Mouse (Mus musculus) bone marrow macrophage, adult 2 months (primary cell): ENCODE measurements around the gene Arhgef12. TPM values are rescaled to one million over a fixed set of nuclear protein-coding genes. Genes with fewer than 3 reads are reported as not detected.

ENCODE experiments used
- H3K27ac ChIP-seq: 2 replicates; pipeline ENCODE4 v1.5.1; 2012; ENCODE audit warnings: low read depth, low read length; ENCODE audit not compliant: insufficient read depth
- H3K4me1 ChIP-seq: 2 replicates; pipeline ENCODE4 v1.6.1; 2012; ENCODE audit warnings: low read length; ENCODE audit not compliant: control insufficient read depth, insufficient read depth
- H3K4me3 ChIP-seq: 2 replicates; pipeline ENCODE4 v1.5.1; 2012; ENCODE audit warnings: mild to moderate bottlenecking, low read length, moderate library complexity; ENCODE audit not compliant: insufficient read depth
- CTCF ChIP-seq: IDR thresholded peaks from 2 replicates; pipeline ENCODE4 v1.5.1; 2012; ENCODE audit warnings: low read depth, mild to moderate bottlenecking, low read length, moderate library complexity
- POLR2A ChIP-seq: IDR thresholded peaks from 2 replicates; pipeline ENCODE4 v1.6.1; 2012; ENCODE audit warnings: mild to moderate bottlenecking, low read depth, low read length, borderline replicate concordance
- polyA plus RNA-seq: library from polyadenylated mRNA; stranded (reverse); fragments of >200 nt; gene quantifications from 2 replicates; pipeline ENCODE4 v1.2.4, GENCODE M21; 2012; ENCODE audit not compliant: missing spikeins, insufficient read depth, insufficient read length

Arhgef12 gene
- polyA plus RNA-seq, 1 experiment = 8.6 TPM

DNA sequence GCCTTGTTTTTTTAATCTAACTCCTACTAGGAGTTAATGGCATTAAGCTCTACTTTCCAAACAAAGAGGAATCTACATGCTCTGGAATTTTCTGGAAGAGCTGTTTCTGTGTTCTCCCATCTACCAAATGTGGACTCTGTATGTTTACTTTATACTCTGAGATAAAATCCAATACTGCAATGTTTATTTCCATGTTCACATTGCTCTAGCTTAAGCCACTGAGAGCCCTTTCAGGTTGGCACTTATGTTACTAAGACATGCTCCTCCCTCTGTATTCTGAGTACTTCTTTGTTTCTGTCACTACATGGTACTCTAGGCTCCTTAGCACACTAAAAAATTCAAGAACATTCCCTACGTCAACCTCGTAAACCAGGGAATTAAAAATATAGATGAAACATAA, 56.6 kb downstream of the Arhgef12 start:
- Histone ChIP-seq H3K27ac (no peak overlapping the region), H3K4me1 (no peaks in the 10 kb centered on the region), H3K4me3 (no peak overlapping the region)
- no peak for TF ChIP-seq POLR2A
- TF ChIP-seq CTCF = no peak

DNA sequence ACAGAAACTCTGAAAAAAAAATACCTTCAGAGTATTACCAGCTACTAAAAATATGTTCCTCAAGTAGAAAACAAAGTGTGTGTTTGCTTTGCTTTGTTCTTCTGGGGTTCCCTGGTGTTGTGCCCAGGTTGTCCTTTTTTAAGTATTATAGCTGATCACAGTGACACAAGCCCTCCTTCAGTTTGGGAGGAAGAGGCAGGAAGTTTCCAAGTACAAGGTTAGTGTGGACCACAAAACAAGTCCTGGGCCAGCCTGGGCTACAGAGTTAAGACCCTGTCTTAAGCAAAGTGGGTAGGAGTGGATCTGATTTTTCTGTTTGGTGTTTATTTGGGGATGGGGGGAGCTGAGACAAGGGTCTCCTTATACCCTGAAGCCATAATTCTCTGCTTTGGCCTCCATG, 62.6 kb downstream of the Arhgef12 start:
- no peak overlapping the region for H3K27ac ChIP-seq
- no peaks in the 10 kb centered on the region for H3K4me1 ChIP-seq
- no peak overlapping the region for H3K4me3 ChIP-seq
- TF ChIP-seq POLR2A (no peak), CTCF (no peak)

DNA sequence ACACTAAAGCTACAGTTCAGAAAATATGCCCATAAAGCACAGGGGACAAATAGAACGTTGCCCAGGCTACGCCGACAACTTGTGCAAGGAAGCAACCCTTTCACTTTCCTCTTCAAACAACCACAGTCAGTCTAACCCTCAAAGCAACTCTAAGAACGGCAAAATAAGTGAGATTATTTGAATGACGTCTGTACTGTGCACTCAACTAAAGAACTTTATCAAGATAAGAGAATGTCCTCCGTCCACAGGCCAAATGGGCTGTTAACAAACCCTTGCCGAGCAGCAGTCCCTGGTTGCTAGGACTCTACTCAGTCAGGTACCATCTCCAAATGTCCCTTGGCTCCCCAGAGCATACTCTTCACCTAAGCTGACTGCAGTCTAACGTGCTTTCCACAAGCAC, 68.6 kb downstream of the Arhgef12 start:
- no peak overlapping the region for H3K4me3 ChIP-seq
- TF ChIP-seq CTCF (no peak), POLR2A (no peak)
- peaks cover 3% of the 10 kb centered on the region for H3K4me1 ChIP-seq
- no peak overlapping the region for H3K27ac ChIP-seq

DNA sequence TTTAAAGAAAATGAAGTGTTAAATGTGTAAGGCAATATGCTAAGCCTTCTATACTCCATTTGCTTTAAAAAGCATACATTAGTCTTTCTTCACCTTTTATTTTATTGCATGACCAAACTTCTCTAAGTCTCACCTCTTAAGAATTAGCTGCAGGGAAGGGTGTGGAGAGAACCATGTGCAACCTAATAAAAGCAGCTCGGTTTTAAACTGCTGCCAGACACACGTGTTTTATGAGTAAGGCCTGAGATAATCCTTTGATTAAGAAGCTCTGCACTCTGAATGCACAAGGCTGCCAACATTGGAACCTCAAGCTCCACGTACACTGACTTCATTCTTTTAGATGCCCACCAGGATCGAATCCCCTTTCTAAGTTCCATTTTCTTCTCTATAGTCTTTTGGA, 71.8 kb downstream of the Arhgef12 start:
- no peak overlapping the region for H3K27ac ChIP-seq
- TF ChIP-seq CTCF = no peak
- TF ChIP-seq POLR2A = no peak
- H3K4me1 ChIP-seq = peaks cover 3% of the 10 kb centered on the region
- H3K4me3 ChIP-seq = no peak overlapping the region

DNA sequence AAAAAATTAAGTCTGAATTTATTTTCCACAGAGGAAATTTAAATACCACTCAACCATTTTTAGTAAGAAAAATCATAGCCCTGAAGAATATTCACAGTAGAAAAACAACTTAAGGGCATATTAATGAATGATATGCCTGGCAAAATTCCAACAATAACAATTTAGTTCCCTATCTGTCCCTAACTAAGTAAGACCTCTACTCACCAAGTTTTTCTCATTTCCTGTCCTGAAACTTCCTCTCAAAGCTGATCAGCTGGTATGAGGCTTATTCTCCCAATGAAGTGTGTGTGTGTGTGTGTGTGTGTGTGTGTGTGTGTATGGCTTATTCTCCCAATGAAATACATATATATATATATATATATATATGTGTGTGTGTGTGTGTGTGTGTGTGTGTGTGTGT, 72.8 kb downstream of the Arhgef12 start:
- no peak for TF ChIP-seq POLR2A
- no peak for TF ChIP-seq CTCF
- H3K4me1 ChIP-seq = peaks cover 3% of the 10 kb centered on the region
- H3K27ac ChIP-seq = no peak overlapping the region
- no peak overlapping the region for H3K4me3 ChIP-seq

DNA sequence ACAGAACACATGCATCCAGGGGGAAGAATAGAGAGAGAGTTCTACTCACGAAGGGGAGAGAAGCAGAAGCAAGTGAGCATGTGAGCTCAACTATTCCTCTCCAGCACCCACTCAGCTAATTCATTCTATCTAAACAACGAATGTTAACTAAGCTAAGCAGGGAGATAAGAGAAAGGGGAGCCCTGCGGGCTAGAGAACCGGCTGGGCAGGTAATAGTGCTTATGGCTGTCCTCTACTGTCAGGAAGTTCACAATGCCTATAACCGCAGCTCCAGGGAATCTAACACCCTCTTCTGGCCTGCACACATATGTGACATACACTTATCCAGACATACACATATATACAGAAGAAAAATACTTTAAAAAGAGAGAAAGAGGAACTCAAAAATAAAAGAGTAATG, 79.3 kb downstream of the Arhgef12 start:
- Histone ChIP-seq H3K27ac (no peak overlapping the region), H3K4me3 (no peak overlapping the region), H3K4me1 (no peaks in the 10 kb centered on the region)
- TF ChIP-seq CTCF (no peak), POLR2A (no peak)

DNA sequence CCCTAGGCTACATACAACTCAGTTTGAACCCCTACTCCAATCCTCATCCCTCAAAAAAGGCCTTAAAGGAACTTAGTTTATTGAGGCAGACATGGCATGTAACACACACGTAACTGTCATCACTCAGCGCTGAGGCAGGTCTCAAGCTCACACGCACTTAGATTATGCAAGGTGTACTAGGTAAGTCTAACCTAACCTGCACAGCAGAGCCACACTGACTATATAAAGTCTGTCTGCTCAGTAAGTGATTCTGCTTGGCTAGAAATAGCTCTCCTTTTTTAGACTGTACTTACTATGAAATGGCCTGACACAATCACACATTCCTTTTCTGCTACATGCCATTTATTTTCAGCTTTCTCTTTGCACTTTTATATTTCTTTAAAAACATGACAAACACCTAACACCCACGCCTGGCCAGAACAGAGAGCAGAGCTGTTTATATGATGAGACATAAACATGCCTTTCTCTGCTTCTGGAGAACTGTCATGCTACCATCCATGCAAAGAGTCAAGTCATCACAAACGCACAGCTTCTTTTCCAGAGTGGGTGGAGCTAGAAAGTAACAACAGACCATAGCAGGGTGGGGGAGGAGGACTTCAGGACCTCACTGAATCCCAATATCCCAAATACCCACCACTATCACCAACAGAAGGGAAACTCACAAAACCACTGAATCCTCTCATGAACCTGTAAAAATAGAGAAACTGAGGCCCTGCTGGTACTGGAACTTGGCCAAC, 85.4 kb downstream of the Arhgef12 start:
- H3K4me3 ChIP-seq = no peak overlapping the region
- TF ChIP-seq CTCF (no peak), POLR2A (no peak)
- no peak overlapping the region for H3K27ac ChIP-seq
- no peaks in the 10 kb centered on the region for H3K4me1 ChIP-seq

DNA sequence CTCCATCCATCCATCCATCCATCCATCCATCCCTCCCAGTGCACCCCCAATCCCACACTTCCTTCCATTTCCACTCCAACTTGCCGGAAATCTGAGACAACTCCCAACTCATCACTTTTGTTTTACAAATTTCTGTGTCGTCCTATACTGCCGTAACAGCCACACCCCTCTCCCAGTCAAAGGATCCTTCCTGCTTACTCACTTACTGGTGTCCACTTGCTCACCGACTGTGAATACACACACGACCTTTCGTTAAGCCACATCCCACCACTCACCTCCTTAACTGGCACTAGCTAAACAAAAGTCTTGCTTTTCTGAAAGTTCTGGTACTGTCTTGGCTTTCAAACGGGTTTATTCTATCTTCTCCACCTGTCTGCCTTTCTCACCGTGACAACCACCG, 87.4 kb downstream of the Arhgef12 start:
- Histone ChIP-seq H3K27ac (no peak overlapping the region), H3K4me3 (no peak overlapping the region), H3K4me1 (peaks cover 2% of the 10 kb centered on the region; the same call in 1 of the 2 replicates)
- TF ChIP-seq CTCF (no peak), POLR2A (no peak)

DNA sequence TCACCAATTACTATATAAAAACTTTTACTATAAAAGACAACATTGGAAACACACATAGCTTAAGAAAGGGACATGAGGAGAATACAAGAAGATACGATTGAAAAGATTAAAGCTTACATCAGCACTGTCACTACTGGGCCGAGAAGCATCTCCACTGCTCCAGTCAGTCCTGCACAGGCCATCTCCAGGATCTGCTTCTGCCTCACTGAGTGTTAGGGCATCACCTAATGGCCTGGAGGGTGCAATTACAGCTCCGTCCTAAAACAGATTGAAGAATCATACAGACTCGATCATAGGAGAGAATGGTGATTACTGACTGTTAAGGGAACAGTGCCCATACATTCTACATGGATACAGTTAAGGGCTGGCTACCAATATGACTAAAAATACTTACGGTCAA, 91.3 kb downstream of the Arhgef12 start:
- Histone ChIP-seq H3K4me1 (peaks cover 4% of the 10 kb centered on the region), H3K4me3 (no peak overlapping the region), H3K27ac (no peak overlapping the region)
- TF ChIP-seq POLR2A = no peak
- no peak for TF ChIP-seq CTCF

DNA sequence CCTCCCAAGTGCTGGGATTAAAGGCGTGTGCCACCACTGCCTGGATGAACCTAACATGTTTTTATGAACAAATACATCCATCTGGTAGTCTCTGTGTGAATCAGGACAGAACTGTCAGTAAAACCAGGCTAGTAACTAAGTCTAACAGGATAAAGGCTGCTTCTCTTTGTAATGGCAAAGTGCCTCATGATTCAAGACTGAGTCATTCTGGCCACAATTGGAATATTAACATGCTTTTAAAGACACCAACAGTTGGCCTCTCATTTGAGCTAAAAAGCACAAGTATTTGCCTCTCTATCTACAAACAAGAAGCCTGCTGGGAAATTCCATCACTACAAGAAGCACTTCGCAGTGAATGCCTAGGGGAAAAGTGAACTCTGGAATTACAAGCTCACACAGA, 91.7 kb downstream of the Arhgef12 start:
- Histone ChIP-seq H3K4me3 (no peak overlapping the region), H3K27ac (no peak overlapping the region), H3K4me1 (peaks cover 5% of the 10 kb centered on the region)
- no peak for TF ChIP-seq POLR2A
- TF ChIP-seq CTCF = no peak
